Mouse (Mus musculus) erythroid progenitor cell, adult 5-6 weeks (primary cell): ENCODE data around the gene Aldoc. TPM values are rescaled to one million over a fixed set of nuclear protein-coding genes. Genes with fewer than 3 reads are reported as not detected.

Source experiments
- ATAC-seq: replicated peaks from 2 replicates; pipeline ENCODE4 v1.8.0; 2016; ENCODE audit warnings: moderate number of reproducible peaks, mild to moderate bottlenecking, moderate TSS enrichment, inconsistent platforms; ENCODE audit not compliant: poor library complexity, low FRiP score, severe bottlenecking
- total RNA-seq, 2 experiments: library from RNA; stranded (forward) in 1 of 2; stranded (reverse) in 1 of 2; fragments of 150-400 nt in 1 of 2; fragments of 186-747, 209-891 nt in 1 of 2; gene quantifications; 2 replicates each; pipeline versions ENCODE4 v1.2.3 to v1.2.4; 2015 to 2017; ENCODE audit warnings: low replicate concordance in 2 of 2

Aldoc gene
- total RNA-seq, 2 experiments from 2014 or later: 1.3 to 3.0 TPM

DNA sequence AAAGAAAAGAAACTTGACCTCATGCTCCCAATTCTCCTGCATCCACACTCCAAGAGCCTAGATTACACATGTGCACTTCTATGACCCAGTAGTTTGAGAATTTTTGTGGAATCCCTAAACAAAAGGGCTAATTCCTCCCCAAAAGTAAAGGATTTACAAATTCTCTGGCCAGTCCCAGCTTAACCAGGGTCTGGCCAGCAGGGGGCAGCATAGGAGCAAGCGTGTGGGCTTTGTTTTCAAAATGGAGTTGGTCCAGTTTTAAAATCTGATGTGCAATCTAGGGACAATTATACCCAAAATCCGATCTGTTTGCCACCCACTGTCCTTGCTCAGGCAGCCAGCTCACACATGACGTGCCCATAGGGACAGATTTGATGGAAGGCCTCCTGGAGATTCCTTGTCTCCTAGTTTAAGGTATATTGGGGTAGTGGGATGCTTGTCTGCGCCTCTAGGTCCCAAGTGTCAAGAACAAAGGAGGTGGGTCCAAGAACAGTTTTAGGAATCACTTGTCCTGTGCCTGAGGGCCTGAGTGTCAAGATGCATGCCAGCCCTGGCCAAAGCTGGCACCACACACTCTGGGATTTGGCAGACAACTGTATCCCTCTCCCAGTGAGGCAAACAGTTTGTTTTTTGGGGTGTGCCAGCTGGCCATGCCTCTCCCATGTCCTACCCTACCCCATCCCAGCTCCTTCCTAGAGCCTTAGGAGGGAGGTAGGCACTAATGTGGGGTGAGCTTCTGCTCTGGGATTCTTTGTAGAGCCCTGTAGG is 32.9 kb downstream of the Aldoc start:
- ATAC-seq: 0 out of 2 replicates have a peak, but pooled peaks have one; percentile 37

GRCm38 (mm10) chr11:78358330-78359007 is 35.7 kb downstream of the Aldoc start:
- ATAC-seq: no peak

DNA sequence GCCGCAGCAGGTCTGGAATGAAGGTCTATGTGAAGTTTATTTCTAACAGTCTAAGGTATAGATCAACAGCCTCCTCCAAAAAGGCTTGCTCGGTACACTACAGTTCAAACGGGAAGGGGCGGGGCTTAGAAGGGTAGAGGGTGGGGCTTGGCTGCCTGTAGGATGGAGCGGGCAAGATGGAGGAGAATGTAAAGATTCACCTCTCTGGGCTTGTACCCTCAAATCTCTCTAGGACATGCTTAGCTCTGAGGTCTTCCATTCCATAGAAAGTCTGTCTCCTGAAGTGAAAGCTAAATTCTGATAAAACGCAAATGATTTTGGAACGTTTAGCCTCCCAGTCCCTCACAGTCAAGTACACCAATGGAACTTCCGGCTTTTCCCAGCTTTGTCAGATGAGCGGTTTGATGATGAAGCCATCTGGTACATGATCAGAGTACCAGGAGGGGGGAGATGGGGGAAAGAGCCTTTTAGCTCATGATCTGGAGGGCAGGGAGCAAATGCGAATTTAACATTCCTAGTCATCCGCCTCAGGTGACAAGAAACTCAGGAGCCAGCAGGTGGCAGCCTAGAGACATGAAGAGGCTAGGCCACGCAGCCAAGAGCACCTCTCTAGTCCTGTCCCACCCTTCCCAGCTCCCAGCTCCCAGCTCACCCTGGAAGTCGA is 37.5 kb downstream of the Aldoc start:
- peak; percentile 81 for ATAC-seq

DNA sequence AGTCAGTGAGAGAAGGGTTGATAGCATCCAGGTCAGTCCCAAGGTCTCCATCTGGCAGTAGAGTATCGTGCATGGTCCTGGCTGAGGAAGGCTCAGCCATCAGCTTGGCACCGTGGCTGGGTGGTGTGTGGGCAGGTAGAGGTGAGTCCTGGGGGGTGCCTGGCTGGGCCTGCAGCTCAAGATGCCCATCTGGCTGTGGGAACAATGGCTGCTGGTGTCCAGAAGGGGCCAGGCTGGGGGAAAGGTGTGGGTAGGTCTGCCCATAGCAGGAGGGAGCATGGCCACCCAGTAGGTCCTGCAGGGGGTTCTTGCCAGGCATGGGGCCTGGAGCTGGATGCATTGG is 38.0 kb downstream of the Aldoc start:
- ATAC-seq: 0 out of 2 replicates have a peak, but pooled peaks have one; percentile 7

GRCm38 (mm10) chr11:78363309-78364007 is 40.7 kb downstream of the Aldoc start:
- no peak for ATAC-seq

- no peak for ATAC-seq
Measured at GRCm38 (mm10) chr11:78364103-78364502, 41.3 kb downstream of the Aldoc start.

DNA sequence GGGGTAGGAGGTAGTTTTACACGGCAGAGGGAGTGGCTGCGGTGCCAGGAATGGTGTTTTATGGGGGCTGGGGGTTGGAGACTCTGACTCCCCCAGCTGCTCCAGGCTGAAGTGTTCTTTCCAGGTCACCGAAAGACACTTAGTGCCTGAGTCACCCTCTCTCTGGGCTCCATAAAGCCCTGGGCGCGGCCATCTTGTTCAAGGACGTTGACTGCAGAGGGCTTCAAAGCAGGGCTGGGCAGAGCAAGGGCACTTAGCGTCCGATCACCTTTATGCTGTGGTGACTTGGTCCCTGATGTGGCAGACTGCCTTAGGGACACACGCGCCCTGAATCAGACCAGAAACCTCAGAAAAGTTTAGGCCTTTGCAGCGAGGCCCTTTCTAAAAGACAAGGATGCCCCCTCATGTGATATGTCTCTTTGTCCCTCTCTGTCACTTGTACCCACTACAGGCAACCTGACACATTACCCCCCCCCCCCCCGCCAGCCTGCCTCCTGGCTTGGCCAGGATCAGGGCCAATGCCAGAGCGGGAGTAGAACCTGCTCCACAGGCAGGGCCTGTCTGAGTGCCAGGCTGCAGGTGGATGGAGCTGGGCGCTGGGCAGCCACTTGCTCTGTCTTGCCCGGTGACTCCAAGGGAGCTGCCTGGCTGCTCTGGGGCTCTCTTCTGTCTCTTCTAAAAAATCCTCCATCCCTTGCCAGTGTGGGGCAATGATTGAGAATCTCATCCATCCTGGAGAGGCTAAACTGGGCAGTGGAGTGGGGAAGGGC is 44.9 kb downstream of the Aldoc start:
- no peak for ATAC-seq

DNA sequence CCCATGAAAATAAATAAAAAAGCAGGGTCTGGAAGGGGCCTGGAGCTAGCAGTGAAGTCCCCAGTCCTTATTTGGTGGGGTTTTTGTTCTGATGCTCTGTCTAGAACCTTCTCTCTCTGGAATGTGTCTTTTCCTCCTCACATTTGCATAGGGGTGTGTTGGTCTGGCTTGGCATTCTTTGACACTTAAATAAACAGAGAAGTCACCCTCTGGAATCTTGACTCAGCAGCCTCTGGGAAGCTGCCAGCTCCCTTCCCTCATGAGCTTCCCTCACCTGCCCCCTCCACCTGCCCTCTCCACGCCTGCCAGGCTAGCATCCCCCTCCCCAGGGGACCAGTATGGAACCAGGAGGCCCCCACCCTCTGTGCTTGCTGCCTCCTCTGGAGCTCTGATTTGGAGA is 47.6 kb downstream of the Aldoc start:
- ATAC-seq: no peak

DNA sequence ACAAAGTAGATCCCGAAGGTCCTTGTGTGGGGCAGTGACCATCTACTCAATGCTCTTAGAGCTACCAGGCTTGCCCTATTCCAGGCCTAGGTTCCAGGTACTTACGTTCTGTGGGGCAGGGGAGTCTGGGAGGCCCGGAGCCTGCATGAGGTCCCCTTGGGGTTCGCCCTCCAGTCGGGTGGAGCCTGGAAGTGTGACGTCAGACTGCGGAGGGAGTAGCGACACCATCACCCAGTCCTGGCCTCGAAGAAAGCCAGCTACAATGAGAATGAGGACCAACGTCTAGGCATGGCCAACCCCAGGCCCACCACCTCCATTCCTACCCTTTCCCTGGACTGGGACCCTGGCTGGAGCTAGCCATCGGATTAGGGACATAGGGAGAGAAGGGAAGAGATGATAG is 48.9 kb downstream of the Aldoc start:
- ATAC-seq: no peak

GRCm38 (mm10) chr11:78372166-78372565 is 49.4 kb downstream of the Aldoc start:
- ATAC-seq: no peak

DNA sequence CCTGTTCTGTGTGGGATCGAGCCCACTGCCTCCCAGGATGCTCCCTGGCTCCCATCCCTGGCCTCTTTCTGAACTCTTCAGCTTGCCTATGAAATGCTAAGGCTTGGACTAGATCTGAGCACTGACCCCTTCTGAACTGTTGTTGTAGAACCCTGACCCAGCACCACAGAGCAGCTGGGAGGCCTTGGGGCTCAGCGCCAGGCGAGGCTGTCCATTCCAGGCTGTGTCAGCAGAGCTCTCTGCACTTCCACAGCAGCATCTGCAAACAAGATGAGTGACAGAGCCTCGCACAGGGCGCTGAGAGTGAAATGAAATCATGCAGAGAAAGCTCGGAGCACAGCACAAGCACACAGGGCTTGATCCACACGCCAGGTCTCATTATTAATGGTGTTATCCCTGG is 49.8 kb downstream of the Aldoc start:
- no peak for ATAC-seq

GRCm38 (mm10) chr11:78374147-78374546 is 51.4 kb downstream of the Aldoc start:
- no peak for ATAC-seq

Other genes with a start within 250 kb of the Aldoc start
- gene Eral1, start 242.6 kb upstream of the Aldoc start, total RNA-seq (2015; ENCODE audit: low replicate concordance): 4.0 and 5.0 TPM in 2 replicates
- 3.6 and 6.7 TPM in 2 replicates for gene Eral1, start 242.6 kb upstream of the Aldoc start, total RNA-seq (2017; ENCODE audit: low replicate concordance)
- 2.9 and 4.3 TPM in 2 replicates for gene Fam222b, start 228.3 kb upstream of the Aldoc start, total RNA-seq (2015; ENCODE audit: low replicate concordance)
- 0.45 and 1.5 TPM in 2 replicates for gene Fam222b, start 228.3 kb upstream of the Aldoc start, total RNA-seq (2017; ENCODE audit: low replicate concordance)
- gene Traf4, start 157.4 kb upstream of the Aldoc start, total RNA-seq (2015; ENCODE audit: low replicate concordance): 11.3 and 35.3 TPM in 2 replicates
- 14.6 and 16.1 TPM in 2 replicates for gene Traf4, start 157.4 kb upstream of the Aldoc start, total RNA-seq (2017; ENCODE audit: low replicate concordance)
- 43.2 and 79.6 TPM in 2 replicates for gene Nek8, start 146.3 kb upstream of the Aldoc start, total RNA-seq (2015; ENCODE audit: low replicate concordance)
- 35.9 and 76.8 TPM in 2 replicates for gene Nek8, start 146.3 kb upstream of the Aldoc start, total RNA-seq (2017; ENCODE audit: low replicate concordance)
- 174 and 194 TPM in 2 replicates for gene Tlcd1, start 146.3 kb upstream of the Aldoc start, total RNA-seq (2015; ENCODE audit: low replicate concordance)
- 107 and 197 TPM in 2 replicates for gene Tlcd1, start 146.3 kb upstream of the Aldoc start, total RNA-seq (2017; ENCODE audit: low replicate concordance)
- gene Rpl23a, start 139.4 kb upstream of the Aldoc start, total RNA-seq (2015; ENCODE audit: low replicate concordance): 1,034 and 1,190 TPM in 2 replicates
- gene Rpl23a, start 139.4 kb upstream of the Aldoc start, total RNA-seq (2017; ENCODE audit: low replicate concordance): 811 and 1,012 TPM in 2 replicates
- gene Rab34, start 134.5 kb upstream of the Aldoc start, total RNA-seq (2015; ENCODE audit: low replicate concordance): 2.9 TPM in 1 of 2 replicates, not detected in the other
- 2.6 and 7.1 TPM in 2 replicates for gene Rab34, start 134.5 kb upstream of the Aldoc start, total RNA-seq (2017; ENCODE audit: low replicate concordance)
- gene Proca1, start 129.6 kb upstream of the Aldoc start, total RNA-seq (2015; ENCODE audit: low replicate concordance): not detected in 2 replicates
- not detected in 2 replicates for gene Proca1, start 129.6 kb upstream of the Aldoc start, total RNA-seq (2017; ENCODE audit: low replicate concordance)
- 39.6 and 52.4 TPM in 2 replicates for gene Sdf2, start 77.2 kb upstream of the Aldoc start, total RNA-seq (2015; ENCODE audit: low replicate concordance)
- gene Sdf2, start 77.2 kb upstream of the Aldoc start, total RNA-seq (2017; ENCODE audit: low replicate concordance): 15.8 and 21.6 TPM in 2 replicates
- gene Supt6, start 77.0 kb upstream of the Aldoc start, total RNA-seq (2015; ENCODE audit: low replicate concordance): 22.2 and 30.6 TPM in 2 replicates
- gene Supt6, start 77.0 kb upstream of the Aldoc start, total RNA-seq (2017; ENCODE audit: low replicate concordance): 21.3 and 27.7 TPM in 2 replicates
- gene 2610507B11Rik, start 61.2 kb upstream of the Aldoc start, total RNA-seq (2015; ENCODE audit: low replicate concordance): 53.7 and 76.3 TPM in 2 replicates
- 77.1 and 80.1 TPM in 2 replicates for gene 2610507B11Rik, start 61.2 kb upstream of the Aldoc start, total RNA-seq (2017; ENCODE audit: low replicate concordance)
- not detected in 2 replicates for gene BC030499, start 32.1 kb upstream of the Aldoc start, total RNA-seq (2015; ENCODE audit: low replicate concordance)
- not detected in 2 replicates for gene BC030499, start 32.1 kb upstream of the Aldoc start, total RNA-seq (2017; ENCODE audit: low replicate concordance)
- gene Spag5, start 21.4 kb upstream of the Aldoc start, total RNA-seq (2015; ENCODE audit: low replicate concordance): 234 and 259 TPM in 2 replicates
- 464 and 490 TPM in 2 replicates for gene Spag5, start 21.4 kb upstream of the Aldoc start, total RNA-seq (2017; ENCODE audit: low replicate concordance)
- gene Pigs, start 5.4 kb downstream of the Aldoc start, total RNA-seq (2015; ENCODE audit: low replicate concordance): 7.2 and 14.3 TPM in 2 replicates
- gene Pigs, start 5.4 kb downstream of the Aldoc start, total RNA-seq (2017; ENCODE audit: low replicate concordance): 3.6 and 3.9 TPM in 2 replicates
- 17.2 and 20.9 TPM in 2 replicates for gene Unc119, start 20.5 kb downstream of the Aldoc start, total RNA-seq (2015; ENCODE audit: low replicate concordance)
- 7.9 and 8.3 TPM in 2 replicates for gene Unc119, start 20.5 kb downstream of the Aldoc start, total RNA-seq (2017; ENCODE audit: low replicate concordance)
- gene Foxn1, start 63.6 kb downstream of the Aldoc start, total RNA-seq (2015; ENCODE audit: low replicate concordance): not detected in 2 replicates
- gene Foxn1, start 63.6 kb downstream of the Aldoc start, total RNA-seq (2017; ENCODE audit: low replicate concordance): not detected in 2 replicates
- not detected in 2 replicates for gene Slc13a2, start 99.2 kb downstream of the Aldoc start, total RNA-seq (2015; ENCODE audit: low replicate concordance)
- 0.68 TPM in 1 of 2 replicates, not detected in the other for gene Slc13a2, start 99.2 kb downstream of the Aldoc start, total RNA-seq (2017; ENCODE audit: low replicate concordance)
- not detected in 2 replicates for gene Slc46a1, start 142.7 kb downstream of the Aldoc start, total RNA-seq (2015; ENCODE audit: low replicate concordance)
- 0.13 TPM in 1 of 2 replicates, not detected in the other for gene Slc46a1, start 142.7 kb downstream of the Aldoc start, total RNA-seq (2017; ENCODE audit: low replicate concordance)
- not detected in 2 replicates for gene Sarm1, start 174.8 kb downstream of the Aldoc start, total RNA-seq (2015; ENCODE audit: low replicate concordance)
- gene Sarm1, start 174.8 kb downstream of the Aldoc start, total RNA-seq (2017; ENCODE audit: low replicate concordance): not detected in 2 replicates
- gene Vtn, start 176.1 kb downstream of the Aldoc start, total RNA-seq (2015; ENCODE audit: low replicate concordance): not detected in 2 replicates
- gene Vtn, start 176.1 kb downstream of the Aldoc start, total RNA-seq (2017; ENCODE audit: low replicate concordance): not detected in 2 replicates
- not detected in 2 replicates for gene Sebox, start 180.5 kb downstream of the Aldoc start, total RNA-seq (2015; ENCODE audit: low replicate concordance)
- not detected in 2 replicates for gene Sebox, start 180.5 kb downstream of the Aldoc start, total RNA-seq (2017; ENCODE audit: low replicate concordance)
- gene Tmem199, start 189.2 kb downstream of the Aldoc start, total RNA-seq (2015; ENCODE audit: low replicate concordance): 2.5 TPM in 1 of 2 replicates, not detected in the other
- 7.7 and 10.1 TPM in 2 replicates for gene Tmem199, start 189.2 kb downstream of the Aldoc start, total RNA-seq (2017; ENCODE audit: low replicate concordance)
- gene Poldip2, start 189.2 kb downstream of the Aldoc start, total RNA-seq (2015; ENCODE audit: low replicate concordance): 8.6 and 9.6 TPM in 2 replicates
- 4.0 and 8.1 TPM in 2 replicates for gene Poldip2, start 189.2 kb downstream of the Aldoc start, total RNA-seq (2017; ENCODE audit: low replicate concordance)
- gene Tnfaip1, start 213.4 kb downstream of the Aldoc start, total RNA-seq (2015; ENCODE audit: low replicate concordance): 2.1 and 2.2 TPM in 2 replicates
- 0.61 TPM in 1 of 2 replicates, not detected in the other for gene Tnfaip1, start 213.4 kb downstream of the Aldoc start, total RNA-seq (2017; ENCODE audit: low replicate concordance)
- 63.1 and 72.5 TPM in 2 replicates for gene Ift20, start 213.4 kb downstream of the Aldoc start, total RNA-seq (2015; ENCODE audit: low replicate concordance)
- gene Ift20, start 213.4 kb downstream of the Aldoc start, total RNA-seq (2017; ENCODE audit: low replicate concordance): 20.1 and 72.1 TPM in 2 replicates
- gene Tmem97, start 227.8 kb downstream of the Aldoc start, total RNA-seq (2015; ENCODE audit: low replicate concordance): 22.2 and 26.7 TPM in 2 replicates
- gene Tmem97, start 227.8 kb downstream of the Aldoc start, total RNA-seq (2017; ENCODE audit: low replicate concordance): 6.0 and 14.0 TPM in 2 replicates